Mouse (Mus musculus): ENCODE measurements around the gene Zbtb12. TPM values are rescaled to one million over a fixed set of nuclear protein-coding genes. Genes with fewer than 3 reads are reported as not detected.

The Zbtb12 gene
- polyA plus RNA-seq, 1 experiment = 10.2 TPM

DNA sequence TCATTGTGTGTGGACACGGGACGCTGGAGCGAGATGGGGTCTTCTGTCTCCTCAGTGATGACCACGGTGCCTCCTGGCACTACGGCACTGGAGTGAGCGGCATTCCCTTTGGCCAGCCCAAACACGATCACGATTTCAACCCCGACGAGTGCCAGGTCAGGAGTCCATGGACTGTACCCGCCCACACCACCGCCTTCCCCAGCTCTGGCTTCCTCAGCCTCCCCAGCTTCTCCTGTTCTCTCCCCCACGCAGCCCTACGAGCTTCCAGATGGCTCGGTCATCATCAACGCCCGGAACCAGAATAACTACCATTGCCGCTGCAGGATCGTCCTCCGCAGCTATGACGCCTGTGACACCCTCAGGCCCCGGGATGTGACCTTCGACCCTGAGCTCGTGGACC lies 54.7 kb downstream of the Zbtb12 start:
- H3ac ChIP-seq (ENCODE audit: control insufficient read depth, insufficient read length) = no peak overlapping the region
- H3K4me3 ChIP-seq = no peak overlapping the region
- no peak for TF ChIP-seq MYOD1 (IDR thresholded peaks at IDR 0.05; ENCODE audit: control insufficient read depth in 1 of 3, insufficient read length in 2 of 3, low read depth in 2 of 3)
- no peak for TF ChIP-seq POLR2AphosphoS2 (IDR thresholded peaks at IDR 0.05; ENCODE audit: insufficient read length, low read depth)
- TF ChIP-seq TCF3 (IDR thresholded peaks at IDR 0.05; ENCODE audit: insufficient read length, low read depth) = no peak
- TF ChIP-seq REST (IDR thresholded peaks at IDR 0.05; ENCODE audit: insufficient read depth, insufficient read length) = no peak
- TF ChIP-seq TCF12 (IDR thresholded peaks at IDR 0.05; ENCODE audit: insufficient read depth, poor library complexity, severe bottlenecking) = no peak
- TF ChIP-seq SRF (IDR thresholded peaks at IDR 0.05; ENCODE audit: control insufficient read depth, insufficient read length, low read depth) = no peak
- TF ChIP-seq MAX (IDR thresholded peaks at IDR 0.05; ENCODE audit: low read depth) = no peak
- no peak for TF ChIP-seq USF1 (IDR thresholded peaks at IDR 0.05; ENCODE audit: low read depth)
- no peak for TF ChIP-seq POLR2A (IDR thresholded peaks at IDR 0.05; ENCODE audit: insufficient read length, low read depth)
- TF ChIP-seq E2F4 (IDR thresholded peaks at IDR 0.05; ENCODE audit: insufficient read depth) = no peak
- TF ChIP-seq CEBPB (IDR thresholded peaks at IDR 0.05; ENCODE audit: insufficient read depth, poor library complexity, severe bottlenecking) = no peak
- TF ChIP-seq MYOG (IDR thresholded peaks at IDR 0.05; ENCODE audit: control insufficient read depth in 1 of 3, insufficient read depth in 1 of 3, insufficient read length in 2 of 3, low read depth in 2 of 3) = no peak
- no peak overlapping the region for H3K4me2 ChIP-seq (ENCODE audit: low read depth)
- H3K36me3 ChIP-seq (ENCODE audit: control insufficient read depth, insufficient read depth) = peaks cover 4% of the 10 kb centered on the region
- H3K79me2 ChIP-seq (ENCODE audit: control insufficient read depth, insufficient read depth) = no peaks in the 10 kb centered on the region
- no peaks in the 10 kb centered on the region for H3K27me3 ChIP-seq (ENCODE audit: control insufficient read depth, insufficient read depth, insufficient read length)

DNA sequence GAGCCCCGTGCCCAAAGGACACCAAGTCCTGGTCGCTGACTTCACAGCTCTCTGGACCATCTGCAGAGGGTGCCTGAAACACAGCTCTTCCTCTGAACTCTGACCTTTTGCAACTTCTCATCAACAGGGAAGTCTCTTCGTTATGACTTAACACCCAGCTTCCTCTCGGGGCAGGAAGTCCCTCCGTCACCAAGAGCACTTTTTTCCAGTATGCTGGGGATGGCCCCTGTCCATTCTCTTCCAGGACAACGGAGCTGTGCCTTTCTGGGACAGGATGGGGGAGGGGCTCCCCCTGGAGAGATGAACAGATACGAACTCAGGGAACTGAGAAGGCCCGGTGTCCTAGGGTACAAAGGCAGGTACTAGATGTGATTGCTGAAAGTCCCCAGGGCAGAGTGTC lies 55.5 kb downstream of the Zbtb12 start:
- H3ac ChIP-seq (ENCODE audit: control insufficient read depth, insufficient read length) = no peak overlapping the region
- H3K4me2 ChIP-seq (ENCODE audit: low read depth) = no peak overlapping the region
- H3K4me3 ChIP-seq = no peak overlapping the region
- no peaks in the 10 kb centered on the region for H3K27me3 ChIP-seq (ENCODE audit: control insufficient read depth, insufficient read depth, insufficient read length)
- TF ChIP-seq TCF12 (IDR thresholded peaks at IDR 0.05; ENCODE audit: insufficient read depth, poor library complexity, severe bottlenecking) (no peak), TCF3 (IDR thresholded peaks at IDR 0.05; ENCODE audit: insufficient read length, low read depth) (no peak), POLR2AphosphoS2 (IDR thresholded peaks at IDR 0.05; ENCODE audit: insufficient read length, low read depth) (no peak), MYOG (IDR thresholded peaks at IDR 0.05; ENCODE audit: control insufficient read depth in 1 of 3, insufficient read depth in 1 of 3, insufficient read length in 2 of 3, low read depth in 2 of 3) (no peak), MAX (IDR thresholded peaks at IDR 0.05; ENCODE audit: low read depth) (no peak), SRF (IDR thresholded peaks at IDR 0.05; ENCODE audit: control insufficient read depth, insufficient read length, low read depth) (no peak), CEBPB (IDR thresholded peaks at IDR 0.05; ENCODE audit: insufficient read depth, poor library complexity, severe bottlenecking) (no peak), POLR2A (IDR thresholded peaks at IDR 0.05; ENCODE audit: insufficient read length, low read depth) (no peak), USF1 (IDR thresholded peaks at IDR 0.05; ENCODE audit: low read depth) (no peak), E2F4 (IDR thresholded peaks at IDR 0.05; ENCODE audit: insufficient read depth) (no peak), MYOD1 (IDR thresholded peaks at IDR 0.05; ENCODE audit: control insufficient read depth in 1 of 3, insufficient read length in 2 of 3, low read depth in 2 of 3) (no peak), REST (IDR thresholded peaks at IDR 0.05; ENCODE audit: insufficient read depth, insufficient read length) (no peak)
- H3K36me3 ChIP-seq (ENCODE audit: control insufficient read depth, insufficient read depth) = peaks cover 4% of the 10 kb centered on the region
- H3K79me2 ChIP-seq (ENCODE audit: control insufficient read depth, insufficient read depth) = no peaks in the 10 kb centered on the region

GRCm38 (mm10) chr17:34937960-34938505 lies 58.8 kb downstream of the Zbtb12 start:
- Histone ChIP-seq H3K36me3 (ENCODE audit: control insufficient read depth, insufficient read depth) (peaks cover 4% of the 10 kb centered on the region), H3K4me3 (no peak overlapping the region), H3ac (ENCODE audit: control insufficient read depth, insufficient read length) (no peak overlapping the region), H3K79me2 (ENCODE audit: control insufficient read depth, insufficient read depth) (no peaks in the 10 kb centered on the region), H3K4me2 (ENCODE audit: low read depth) (no peak overlapping the region), H3K27me3 (ENCODE audit: control insufficient read depth, insufficient read depth, insufficient read length) (no peaks in the 10 kb centered on the region)
- TF ChIP-seq MYOD1 (IDR thresholded peaks at IDR 0.05; ENCODE audit: control insufficient read depth in 1 of 3, insufficient read length in 2 of 3, low read depth in 2 of 3) (no peak), USF1 (IDR thresholded peaks at IDR 0.05; ENCODE audit: low read depth) (no peak)

- H3K36me3 ChIP-seq (ENCODE audit: control insufficient read depth, insufficient read depth) = no peaks in the 10 kb centered on the region
- no peaks in the 10 kb centered on the region for H3K79me2 ChIP-seq (ENCODE audit: control insufficient read depth, insufficient read depth)
- no peak overlapping the region for H3K4me3 ChIP-seq
- H3K4me2 ChIP-seq (ENCODE audit: low read depth) = no peak overlapping the region
- H3ac ChIP-seq (ENCODE audit: control insufficient read depth, insufficient read length) = no peak overlapping the region
- TF ChIP-seq USF1 (IDR thresholded peaks at IDR 0.05; ENCODE audit: low read depth) = no peak
- no peak for TF ChIP-seq MYOD1 (IDR thresholded peaks at IDR 0.05; ENCODE audit: control insufficient read depth in 1 of 3, insufficient read length in 2 of 3, low read depth in 2 of 3)
- TF ChIP-seq TCF3 (IDR thresholded peaks at IDR 0.05; ENCODE audit: insufficient read length, low read depth) = no peak
- no peak for TF ChIP-seq MAX (IDR thresholded peaks at IDR 0.05; ENCODE audit: low read depth)
- TF ChIP-seq POLR2A (IDR thresholded peaks at IDR 0.05; ENCODE audit: insufficient read length, low read depth) = no peak
- TF ChIP-seq REST (IDR thresholded peaks at IDR 0.05; ENCODE audit: insufficient read depth, insufficient read length) = no peak
- no peaks in the 10 kb centered on the region for H3K27me3 ChIP-seq (ENCODE audit: control insufficient read depth, insufficient read depth, insufficient read length)
Measured at GRCm38 (mm10) chr17:34941344-34942041, 62.2 kb downstream of the Zbtb12 start.

GRCm38 (mm10) chr17:34943128-34943815 lies 64.0 kb downstream of the Zbtb12 start:
- no peak overlapping the region for H3ac ChIP-seq (ENCODE audit: control insufficient read depth, insufficient read length)
- no peaks in the 10 kb centered on the region for H3K79me2 ChIP-seq (ENCODE audit: control insufficient read depth, insufficient read depth)
- H3K4me3 ChIP-seq = no peak overlapping the region
- H3K27me3 ChIP-seq (ENCODE audit: control insufficient read depth, insufficient read depth, insufficient read length) = no peaks in the 10 kb centered on the region
- no peak overlapping the region for H3K4me2 ChIP-seq (ENCODE audit: low read depth)
- TF ChIP-seq E2F4 (IDR thresholded peaks at IDR 0.05; ENCODE audit: insufficient read depth) (no peak), SRF (IDR thresholded peaks at IDR 0.05; ENCODE audit: control insufficient read depth, insufficient read length, low read depth) (no peak), TCF3 (IDR thresholded peaks at IDR 0.05; ENCODE audit: insufficient read length, low read depth) (no peak), MAX (IDR thresholded peaks at IDR 0.05; ENCODE audit: low read depth) (no peak), TCF12 (IDR thresholded peaks at IDR 0.05; ENCODE audit: insufficient read depth, poor library complexity, severe bottlenecking) (no peak), MYOG (IDR thresholded peaks at IDR 0.05; ENCODE audit: control insufficient read depth in 1 of 3, insufficient read depth in 1 of 3, insufficient read length in 2 of 3, low read depth in 2 of 3) (no peak), USF1 (IDR thresholded peaks at IDR 0.05; ENCODE audit: low read depth) (no peak), CEBPB (IDR thresholded peaks at IDR 0.05; ENCODE audit: insufficient read depth, poor library complexity, severe bottlenecking) (no peak), REST (IDR thresholded peaks at IDR 0.05; ENCODE audit: insufficient read depth, insufficient read length) (no peak), MYOD1 (IDR thresholded peaks at IDR 0.05; ENCODE audit: control insufficient read depth in 1 of 3, insufficient read length in 2 of 3, low read depth in 2 of 3) (no peak), POLR2AphosphoS2 (IDR thresholded peaks at IDR 0.05; ENCODE audit: insufficient read length, low read depth) (no peak), POLR2A (IDR thresholded peaks at IDR 0.05; ENCODE audit: insufficient read length, low read depth) (no peak)
- no peaks in the 10 kb centered on the region for H3K36me3 ChIP-seq (ENCODE audit: control insufficient read depth, insufficient read depth)
